Mouse (Mus musculus): Measurements from ENCODE around the gene Zscan5b.
"Not testable (repeated sequence)": the region's sequence is repeated elsewhere in the genome, so short reads cannot be mapped to it uniquely, and the experiment has no call there.

Gene Zscan5b

DNA sequence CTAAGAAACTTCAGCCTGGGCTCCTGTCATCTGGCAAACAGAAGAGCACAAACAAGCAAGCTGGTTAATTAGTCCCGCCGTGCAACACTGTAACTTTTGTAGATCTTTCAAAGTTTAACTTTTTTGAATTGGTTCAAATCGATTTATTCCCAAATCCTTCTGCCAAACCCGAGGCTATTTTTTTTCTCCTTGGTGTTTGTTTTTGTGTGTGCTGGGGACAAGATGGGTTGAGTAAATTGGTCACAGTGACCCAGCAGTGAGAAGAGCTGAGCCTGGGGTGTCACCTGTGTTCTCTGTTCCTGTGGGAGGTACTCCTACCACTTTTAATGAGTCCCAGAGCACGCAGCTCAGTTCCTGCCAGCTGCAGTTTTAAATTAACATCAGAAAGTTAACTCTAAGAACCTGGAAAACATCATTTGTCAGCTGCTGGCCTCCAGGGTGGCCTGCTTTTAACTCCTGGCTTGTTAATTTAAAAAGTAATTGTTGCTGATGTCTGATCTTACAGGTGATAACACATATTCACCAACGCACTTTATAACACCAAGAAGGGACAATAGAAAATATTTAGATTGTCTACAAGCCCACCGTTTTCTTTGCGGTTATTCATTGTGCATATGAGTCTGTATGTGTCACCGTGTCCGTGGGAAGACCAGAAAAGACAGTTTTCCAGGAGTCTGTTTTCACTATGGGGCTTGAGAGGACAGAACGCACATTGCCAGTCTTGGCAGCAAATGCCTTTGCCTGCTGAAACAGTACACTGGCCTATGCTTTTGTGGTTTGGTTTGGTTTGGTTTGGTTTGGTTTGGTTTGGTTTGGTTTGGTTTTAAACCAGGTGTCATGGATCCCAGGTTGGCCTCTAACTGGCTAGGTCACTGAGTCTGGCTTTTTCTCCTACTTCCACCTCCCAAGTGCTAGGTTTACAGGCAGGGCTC is 22.5 kb downstream of the Zscan5b start:
- DNase-seq = no peak

DNA sequence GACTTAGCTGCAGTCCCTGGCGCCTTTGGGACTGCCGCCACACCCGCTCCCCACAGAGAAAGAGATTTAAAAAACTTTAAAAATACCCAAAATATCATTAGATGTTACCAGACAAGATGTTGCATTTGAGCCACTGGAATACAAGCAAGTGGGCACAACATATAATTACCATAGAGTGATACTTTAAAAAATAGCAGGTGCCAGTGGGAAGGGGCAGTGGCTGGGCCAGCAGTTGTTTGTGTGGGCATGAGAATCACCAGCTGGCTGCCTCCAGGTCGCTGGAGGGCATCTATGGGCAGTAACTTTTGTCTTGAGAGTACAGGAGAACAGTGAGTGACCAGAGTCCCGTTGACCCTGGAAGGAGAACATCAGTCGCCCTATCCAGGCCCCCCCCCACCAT is 30.3 kb downstream of the Zscan5b start, which contains the start of gene Epp13:
Gene Epp13 (plus strand): TSS at position 301 of the 400 bp plus-strand sequence.
- no peak for DNase-seq

DNA sequence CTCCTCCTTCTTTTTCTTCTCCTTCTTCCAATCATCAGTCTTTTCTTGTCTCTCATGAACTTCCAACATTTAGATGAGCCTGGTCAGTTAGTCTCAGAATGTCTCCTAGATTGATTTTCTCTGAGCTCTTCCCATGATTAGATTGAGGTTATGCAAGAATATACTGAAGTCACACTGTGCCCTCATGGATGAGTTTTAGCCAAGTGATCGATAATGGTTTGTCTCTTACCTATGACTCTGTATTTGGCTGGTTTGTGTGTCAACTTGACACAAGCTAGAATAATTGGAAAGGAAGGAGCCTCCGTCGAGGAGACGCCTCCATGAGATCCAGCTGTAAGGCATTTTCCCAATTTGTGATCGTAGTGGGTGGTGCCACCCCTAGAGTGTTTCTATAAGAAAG is 32.4 kb downstream of the Zscan5b start:
- DNase-seq = no peak

DNA sequence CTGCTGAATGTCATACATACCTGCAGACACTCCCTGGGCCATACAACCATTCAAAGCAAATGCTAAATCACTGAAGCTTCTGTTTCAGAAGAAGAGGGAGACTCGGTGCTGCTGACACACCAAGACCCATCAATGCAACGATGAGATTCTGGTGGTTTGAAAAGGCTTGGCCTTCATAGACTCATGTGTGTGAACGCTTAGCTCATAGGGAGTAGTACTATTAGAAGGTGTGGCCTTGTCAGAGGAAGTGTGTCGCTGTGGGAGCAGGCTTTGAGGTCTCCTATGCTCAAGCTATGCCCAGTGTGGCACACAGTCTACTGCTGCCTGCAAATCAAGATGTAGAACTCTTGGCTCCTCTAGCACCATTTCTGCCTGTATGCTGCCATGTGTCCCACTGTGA is 35.3 kb downstream of the Zscan5b start:
- no peak for DNase-seq

DNA sequence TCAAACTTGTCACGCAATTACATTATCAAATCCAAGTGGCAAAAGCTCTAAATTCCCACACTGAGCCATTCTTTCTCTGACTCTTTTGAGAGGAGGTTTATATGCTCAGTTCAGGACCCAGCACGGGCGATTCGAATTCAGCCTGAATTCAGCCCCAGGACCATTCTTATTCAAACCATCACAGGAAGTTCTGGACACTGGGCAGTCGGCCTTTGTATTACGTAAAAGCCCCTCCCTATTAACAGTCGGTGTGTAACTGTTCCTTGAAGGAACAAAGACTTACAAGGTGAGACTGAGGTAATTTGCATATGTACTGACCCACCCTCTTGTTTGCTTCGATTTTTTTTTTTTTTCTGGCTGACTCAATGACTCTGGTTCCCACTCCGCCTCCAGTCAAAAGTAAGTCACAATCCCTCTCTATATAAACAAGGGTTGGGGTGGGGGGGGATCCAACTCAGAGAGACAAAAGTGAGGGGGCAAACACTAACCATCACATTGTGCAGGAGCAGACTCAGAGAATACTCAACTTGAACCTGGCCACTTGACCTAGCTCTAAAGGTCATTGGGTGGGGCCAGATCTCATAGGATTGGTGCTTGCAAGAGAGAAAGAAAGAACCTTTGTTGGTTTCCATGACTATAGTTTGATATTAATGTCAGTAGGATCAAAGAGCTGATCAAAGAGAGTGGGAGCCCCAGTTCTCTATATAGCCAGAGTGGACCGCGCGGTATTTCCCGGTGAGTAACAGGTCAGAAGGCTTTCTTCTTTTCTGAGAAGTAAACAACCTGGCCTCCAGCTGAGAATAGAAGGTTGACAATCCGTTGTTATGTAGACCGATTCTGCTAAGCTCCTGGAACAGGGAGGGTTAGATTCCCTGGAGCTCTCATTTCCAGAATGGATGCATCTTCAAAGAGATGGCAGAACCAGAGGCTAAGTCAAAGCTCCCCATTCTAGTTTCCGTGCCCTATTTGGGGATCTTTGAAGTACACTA is 36.4 kb downstream of the Zscan5b start:
- no peak for DNase-seq

DNA sequence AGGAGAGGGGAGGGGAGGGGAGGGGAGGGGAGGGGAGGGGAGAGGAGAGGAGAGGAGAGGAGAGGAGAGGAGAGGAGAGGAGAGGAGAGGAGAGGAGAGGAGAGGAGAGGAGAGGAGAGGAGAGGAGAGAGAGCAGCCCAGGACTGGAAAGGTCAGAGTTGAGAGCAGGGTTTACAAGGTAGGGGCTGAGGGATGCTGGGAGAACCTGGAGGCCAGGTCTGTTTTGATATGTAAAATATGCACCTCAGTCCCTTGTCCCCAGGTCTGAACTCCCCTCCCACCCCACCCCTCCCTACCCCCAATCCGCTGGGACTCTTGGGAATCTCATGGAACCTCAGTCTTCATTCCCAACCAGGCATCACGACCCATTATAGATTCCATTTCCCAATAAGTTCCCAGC is 37.9 kb downstream of the Zscan5b start:
- not testable (repeated sequence) for DNase-seq

DNA sequence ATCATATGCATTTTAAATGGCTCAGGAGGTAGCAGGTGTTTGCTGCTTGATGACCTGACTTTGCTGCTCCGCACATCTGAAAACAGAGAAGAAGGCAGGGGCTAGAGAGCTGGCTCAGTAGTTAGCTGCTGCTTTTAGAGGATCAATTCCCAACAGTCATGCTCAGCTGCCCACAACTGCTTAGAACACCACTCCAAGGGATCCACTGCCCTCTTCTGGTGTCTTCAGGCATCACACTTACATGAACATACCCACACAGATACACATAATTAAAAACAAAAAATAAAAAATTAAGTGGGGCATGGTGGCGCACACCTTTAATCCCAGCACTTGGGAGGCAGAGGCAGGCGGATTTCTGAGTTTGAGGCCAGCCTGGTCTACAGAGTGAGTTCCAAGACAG is 40.0 kb downstream of the Zscan5b start:
- DNase-seq = no peak

DNA sequence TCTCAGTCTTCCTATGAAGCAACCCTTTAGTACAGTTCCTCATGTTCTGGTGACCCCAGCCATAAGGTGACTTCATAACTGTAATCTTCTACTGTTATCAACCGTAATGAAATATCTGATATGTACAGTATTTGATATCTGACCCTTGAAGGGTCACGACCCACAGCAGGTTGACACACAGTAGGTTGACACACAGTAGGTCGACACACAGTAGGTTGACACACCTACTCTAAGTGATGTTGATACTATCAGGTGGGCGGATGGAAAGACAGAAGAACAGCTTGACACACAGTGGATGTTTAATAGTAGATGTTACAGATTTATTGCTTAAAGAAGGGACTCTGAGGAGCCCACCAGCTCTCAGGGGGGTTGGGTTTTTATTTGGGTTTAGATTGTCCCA is 40.9 kb downstream of the Zscan5b start:
- no peak for DNase-seq

DNA sequence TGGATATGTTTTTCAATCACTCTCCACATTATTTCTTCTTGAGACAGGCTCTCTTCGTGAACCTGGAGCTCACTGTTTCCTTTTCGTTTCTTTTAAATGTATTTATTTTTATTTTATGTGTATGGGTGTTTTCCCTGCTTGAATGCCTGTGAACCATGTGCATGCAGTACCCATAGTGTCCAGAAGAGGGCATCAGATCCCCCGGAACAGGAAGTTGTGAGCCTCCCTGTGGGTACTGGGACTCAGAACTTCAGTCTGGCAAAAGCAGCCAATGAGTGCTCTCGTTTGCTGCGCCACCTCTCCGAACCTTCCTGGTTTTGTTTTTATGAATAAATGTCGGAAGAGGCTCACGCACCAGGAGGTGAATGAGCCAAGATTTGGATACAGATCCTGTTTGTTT is 43.6 kb downstream of the Zscan5b start:
- DNase-seq = peak in 1 of 2 experiments; percentile 6

DNA sequence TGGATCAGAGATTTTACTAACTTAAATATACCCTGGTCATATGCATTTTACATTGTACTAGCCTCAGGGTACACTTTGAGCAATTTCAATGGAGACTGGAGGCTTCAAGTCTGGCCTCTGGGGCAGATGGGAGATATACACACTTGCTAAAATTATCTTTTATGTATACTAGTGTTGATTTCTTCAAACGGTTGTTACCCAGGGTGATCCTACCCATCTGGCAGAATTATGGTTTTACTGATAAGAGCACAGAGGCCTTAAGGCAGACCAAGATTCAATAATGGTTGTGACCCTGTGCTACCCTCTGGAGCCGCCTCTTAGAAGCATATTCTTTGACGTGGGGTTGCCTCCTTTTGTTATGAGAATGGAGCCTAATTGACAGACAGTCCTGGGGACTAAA is 55.8 kb downstream of the Zscan5b start:
- DNase-seq = no peak

DNA sequence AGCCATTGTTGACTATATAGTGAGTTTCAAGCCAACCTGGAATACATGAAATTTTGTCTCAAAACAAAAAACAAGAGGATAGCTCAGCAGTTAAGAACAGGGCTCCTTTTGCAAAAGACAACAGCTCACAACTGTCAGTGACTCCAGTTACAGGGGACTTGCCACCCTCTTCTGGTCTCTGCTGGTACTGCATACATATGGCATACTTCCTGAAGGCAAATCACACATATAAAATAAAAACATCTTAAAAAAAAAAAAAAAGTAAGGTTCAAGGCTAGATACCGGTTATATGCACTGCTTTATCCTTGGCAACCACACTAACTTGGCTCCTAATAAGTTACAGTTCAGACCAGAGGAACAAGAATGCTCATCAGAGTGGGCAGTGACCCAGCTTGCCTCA is 60.7 kb downstream of the Zscan5b start:
- DNase-seq = peak; percentile 30 to 55

DNA sequence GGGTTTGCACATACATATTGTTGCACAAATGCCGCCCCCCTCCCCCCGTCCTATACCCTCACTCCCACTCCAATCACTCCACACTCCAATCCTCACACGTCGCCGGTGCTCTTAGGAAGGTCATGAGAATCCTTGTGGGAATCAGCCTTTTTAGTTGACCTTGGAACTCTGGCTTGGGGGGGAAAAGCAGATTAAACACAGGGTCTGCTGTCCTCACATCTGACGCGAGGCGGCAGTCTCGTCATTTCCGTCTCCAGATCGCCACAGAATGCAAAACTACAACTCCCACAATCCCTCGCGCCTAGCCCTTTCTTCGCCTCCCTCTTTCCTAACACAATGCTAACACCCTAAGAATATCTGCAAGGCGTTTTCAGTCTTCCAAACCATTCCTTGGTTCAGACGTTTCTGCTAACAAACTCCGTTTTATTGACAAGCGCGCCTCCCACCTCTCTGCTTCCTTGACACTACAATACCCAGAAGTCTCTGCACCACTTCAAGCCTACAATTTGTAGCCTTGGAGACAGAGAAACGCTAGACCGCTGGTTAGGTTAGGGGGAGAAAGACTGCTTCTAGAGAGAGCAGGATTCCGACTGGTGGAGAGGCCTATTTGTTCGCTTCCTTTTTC is 61.5 kb downstream of the Zscan5b start:
- DNase-seq = peak; percentile 57 to 69

DNA sequence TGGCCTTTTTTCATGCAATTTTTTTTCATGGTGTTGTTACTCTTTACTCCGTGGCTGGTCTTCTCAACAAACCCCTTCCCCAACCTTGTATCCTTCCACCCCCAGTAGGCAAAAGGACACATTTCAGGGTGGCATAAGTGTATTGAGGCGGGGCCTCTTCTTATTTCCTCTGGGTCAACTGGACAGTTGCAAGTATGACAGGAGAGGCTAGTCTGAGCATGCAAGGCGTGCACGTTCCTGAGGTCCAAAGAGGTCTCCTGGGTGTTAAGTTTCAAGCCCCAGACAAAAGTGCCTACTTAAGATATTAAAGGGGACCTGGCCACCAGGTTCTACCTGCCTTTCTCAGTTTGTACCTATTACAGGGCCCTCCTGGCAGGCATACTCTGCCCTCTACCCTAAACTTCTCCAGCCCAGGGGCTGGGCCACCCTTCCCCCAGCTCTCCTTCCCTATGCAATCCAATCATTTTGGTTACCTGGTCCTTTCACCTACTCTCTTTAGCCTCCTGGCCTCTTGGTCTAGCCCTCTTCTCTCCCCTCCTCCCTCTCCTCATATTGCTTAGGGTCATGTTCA is 62.4 kb downstream of the Zscan5b start:
- DNase-seq = no peak

DNA sequence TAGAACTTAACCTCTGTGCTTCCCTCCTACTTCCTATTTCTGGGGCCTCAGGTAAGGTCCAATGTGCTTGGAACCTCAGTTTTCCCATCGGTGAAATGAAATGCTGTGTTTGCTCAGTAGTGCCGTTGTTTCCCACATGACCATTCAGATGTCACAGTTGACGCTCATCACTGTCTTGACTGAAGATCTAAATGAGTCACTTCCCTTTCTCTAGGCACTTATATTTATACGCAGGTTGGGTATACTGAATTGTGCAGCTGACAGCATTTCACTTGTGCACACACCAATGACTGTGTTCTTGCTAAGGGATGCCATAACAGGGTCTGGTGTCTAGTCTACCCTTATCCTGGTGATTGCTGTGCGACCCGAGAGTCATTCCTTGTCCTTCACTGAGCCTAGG is 63.3 kb downstream of the Zscan5b start:
- DNase-seq = no peak

DNA sequence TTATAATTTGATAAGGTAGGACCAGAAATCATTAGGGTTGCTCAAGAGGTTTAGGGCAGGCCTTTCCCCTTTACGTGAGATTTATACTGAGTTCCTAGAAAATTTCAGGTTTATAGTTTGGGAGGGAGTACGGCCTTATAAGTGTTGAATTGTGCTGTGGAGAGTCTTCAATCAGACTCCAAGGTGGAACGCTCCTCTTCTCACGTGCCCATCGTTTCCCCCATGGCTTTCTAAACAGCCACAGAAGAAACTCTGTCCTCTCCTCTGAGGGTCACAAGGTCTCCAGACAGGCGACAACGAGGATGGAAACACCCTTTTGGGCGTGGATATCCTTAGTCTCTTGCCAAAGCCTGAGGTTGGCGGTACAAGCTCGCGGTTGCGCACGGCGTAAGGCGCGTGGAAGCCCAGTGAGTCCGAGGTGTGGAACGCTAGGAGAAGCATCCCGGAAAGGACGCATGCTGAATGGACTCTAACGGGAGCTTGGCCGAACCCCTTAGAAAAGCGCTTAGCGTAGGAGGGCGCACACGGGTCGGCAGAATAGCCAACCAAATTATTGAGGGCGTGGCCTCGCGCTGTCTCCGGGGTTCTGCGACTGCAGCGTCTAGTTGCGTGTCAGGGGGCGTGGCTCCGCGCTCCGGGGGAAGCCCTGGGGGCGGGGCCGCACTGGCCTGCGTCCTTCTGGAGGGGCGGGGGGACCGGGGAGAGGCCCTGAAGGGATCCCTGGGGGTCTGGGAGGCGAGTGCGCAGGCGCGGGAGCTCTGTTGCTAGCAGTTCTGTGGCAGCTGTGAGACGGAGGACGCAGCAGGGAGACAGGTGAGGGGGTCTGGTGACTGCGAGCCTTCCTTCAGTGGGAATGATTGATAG is 64.0 kb downstream of the Zscan5b start, which contains the start of gene Zfp667:
Gene Zfp667 (plus strand): TSS at position 738 of the 864 bp plus-strand sequence.
- DNase-seq = peak; percentile 98

DNA sequence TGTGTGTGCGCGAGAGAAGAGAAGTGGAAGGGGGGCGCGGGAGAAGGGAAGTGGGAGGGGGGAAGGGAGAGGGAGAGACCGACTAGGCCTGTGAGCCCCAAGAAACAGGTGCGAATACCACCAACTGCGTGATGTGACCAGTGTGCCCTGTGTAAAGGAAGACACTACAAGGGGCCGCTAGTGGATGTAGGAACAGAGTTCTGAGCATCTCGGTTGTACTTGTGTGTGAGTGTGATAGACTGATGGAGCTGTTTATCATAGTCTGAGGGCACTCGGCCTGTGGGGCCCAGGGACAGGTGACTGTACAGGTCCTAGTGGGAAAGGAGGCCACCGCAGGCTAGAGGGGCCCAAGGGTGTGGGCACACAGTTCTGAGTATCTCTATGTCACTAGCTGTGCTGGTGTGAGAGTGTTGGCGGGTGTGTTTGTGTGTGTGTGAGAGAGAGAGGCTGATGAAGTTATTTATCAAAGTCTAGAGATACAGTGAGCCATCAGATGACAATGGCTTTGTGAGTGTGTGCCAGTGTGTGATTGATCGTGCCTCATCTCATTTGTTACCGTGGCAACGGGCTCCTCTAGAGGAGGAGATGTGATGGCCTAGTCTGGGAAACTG is 64.9 kb downstream of the Zscan5b start:
- peak; percentile 17 to 37 for DNase-seq

All from thymus, adult 18-20 months (tissue).